Mouse (Mus musculus) ES-E14 (cell line): ENCODE measurements at regions not wholly inside any gene's neighbourhood (a gene's known extent, or its start where the extent isn't known, plus 50 kb on each side); places are given as distances from the start of the nearest gene placed in this dataset.

Experiments
- DNase-seq: peaks from one replicate; pipeline ENCODE4 v3.0.0-alpha.2; 2013; ENCODE audit warnings: low read depth, low spot score
- H3K27ac ChIP-seq: 2 replicates; pipeline ENCODE4 v1.5.1; 2012; ENCODE audit warnings: low read depth, mild to moderate bottlenecking, low read length, moderate library complexity, mixed read lengths; ENCODE audit not compliant: poor library complexity, insufficient read depth, severe bottlenecking
- H3K36me3 ChIP-seq: 2 replicates; pipeline ENCODE4 v1.6.1; 2012; ENCODE audit warnings: mild to moderate bottlenecking, low read length, moderate library complexity, mixed read lengths; ENCODE audit not compliant: control insufficient read depth, poor library complexity, insufficient read depth, severe bottlenecking
- H3K4me1 ChIP-seq, 2 experiments: fragments of 150-350 bp in 1 of 2; sonication (generic) in 1 of 2; 2 replicates each; pipeline ENCODE4 v1.6.1; 2012; ENCODE audit warnings: low read length in 2 of 2, mild to moderate bottlenecking in 1 of 2, mixed read lengths in 1 of 2; ENCODE audit not compliant: control insufficient read depth in 2 of 2, insufficient read depth in 2 of 2, poor library complexity in 1 of 2
- H3K4me3 ChIP-seq, 2 experiments: fragments of 150-350 bp in 1 of 2; sonication (generic) in 1 of 2; 2 replicates each; pipeline ENCODE4 v1.5.1; 2012; ENCODE audit warnings: low read length in 2 of 2, low read depth in 1 of 2, mild to moderate bottlenecking in 1 of 2, mixed read lengths in 1 of 2; ENCODE audit not compliant: insufficient read depth in 1 of 2, poor library complexity in 1 of 2, severe bottlenecking in 1 of 2
- H3K9ac ChIP-seq: 2 replicates; pipeline ENCODE4 v1.6.1; 2012; ENCODE audit warnings: low read depth, mild to moderate bottlenecking, low read length, mixed read lengths; ENCODE audit not compliant: poor library complexity, insufficient read depth, severe bottlenecking
- H3K9me3 ChIP-seq: fragments of 150-350 bp; sonication (generic); 2 replicates; pipeline ENCODE4 v1.6.1; 2012; ENCODE audit warnings: low read depth, mild to moderate bottlenecking, low read length; ENCODE audit not compliant: control insufficient read depth, insufficient read depth
- CHD2 ChIP-seq: IDR thresholded peaks from 2 replicates; pipeline ENCODE4 v1.6.1; 2014; ENCODE audit warnings: mild to moderate bottlenecking, low read depth, low read length, inconsistent platforms
- HCFC1 ChIP-seq: IDR thresholded peaks from 2 replicates; pipeline ENCODE4 v1.6.1; 2012; ENCODE audit warnings: low read length, inconsistent platforms, borderline replicate concordance; ENCODE audit not compliant: insufficient read depth
- MAFK ChIP-seq: IDR thresholded peaks from 2 replicates; pipeline ENCODE4 v1.6.1; 2014; ENCODE audit warnings: mild to moderate bottlenecking, low read depth, low read length, inconsistent platforms; ENCODE audit not compliant: insufficient read depth
- ZC3H11A ChIP-seq: IDR thresholded peaks from 2 replicates; pipeline ENCODE4 v1.6.1; 2012; ENCODE audit warnings: low read depth, mild to moderate bottlenecking, inconsistent platforms, low read length, borderline replicate concordance
- ZNF384 ChIP-seq: IDR thresholded peaks from 2 replicates; pipeline ENCODE4 v1.6.1; 2012; ENCODE audit warnings: low read depth, low read length, inconsistent platforms
- in situ Hi-C, 2 experiments: fragments of 600-800 bp; cut with MboI; formaldehyde crosslinking; loops; one replicate each; pipeline ENCODE4 v1.15.1; 2025; ENCODE audit warnings: low sequenced_read_pairs in 2 of 2, inconsistent platforms in 1 of 2; ENCODE audit not compliant: unreplicated experiment in 2 of 2

DNA sequence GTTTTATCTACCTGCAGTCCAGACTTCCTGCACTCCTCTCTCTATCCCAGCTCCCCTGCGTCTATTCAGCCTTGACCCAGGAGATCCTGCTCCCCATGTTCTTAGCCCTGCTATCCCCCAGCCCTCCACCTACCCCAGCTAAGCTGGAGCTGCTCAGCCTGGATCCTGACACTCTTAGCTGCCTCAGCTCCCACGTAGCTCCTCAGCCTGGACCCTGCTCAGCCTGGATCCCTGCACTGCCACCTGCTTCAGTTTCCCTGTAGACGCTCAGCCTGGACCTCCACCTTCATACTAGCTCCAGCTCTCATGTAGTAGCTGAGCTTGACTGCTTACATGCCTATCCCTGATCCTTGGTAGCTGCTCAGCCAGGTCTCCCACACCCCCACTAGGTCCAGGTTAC lies 151.5 kb downstream of the Tmem121 start:
- no peak overlapping the region for H3K27ac ChIP-seq
- H3K9me3 ChIP-seq = no peaks in the 10 kb centered on the region
- DNase-seq = no peak
- in situ Hi-C loops = no loop called here
- no peaks in the 10 kb centered on the region for H3K36me3 ChIP-seq
- no peak overlapping the region for H3K9ac ChIP-seq
- H3K4me1 ChIP-seq = peaks cover 0 to 2% of the 10 kb centered on the region in 2 experiments; a peak in 1 of 4 replicates
- no peak overlapping the region for H3K4me3 ChIP-seq
- TF ChIP-seq CHD2 (no peak), ZC3H11A (no peak), ZNF384 (no peak), MAFK (no peak), HCFC1 (no peak)

DNA sequence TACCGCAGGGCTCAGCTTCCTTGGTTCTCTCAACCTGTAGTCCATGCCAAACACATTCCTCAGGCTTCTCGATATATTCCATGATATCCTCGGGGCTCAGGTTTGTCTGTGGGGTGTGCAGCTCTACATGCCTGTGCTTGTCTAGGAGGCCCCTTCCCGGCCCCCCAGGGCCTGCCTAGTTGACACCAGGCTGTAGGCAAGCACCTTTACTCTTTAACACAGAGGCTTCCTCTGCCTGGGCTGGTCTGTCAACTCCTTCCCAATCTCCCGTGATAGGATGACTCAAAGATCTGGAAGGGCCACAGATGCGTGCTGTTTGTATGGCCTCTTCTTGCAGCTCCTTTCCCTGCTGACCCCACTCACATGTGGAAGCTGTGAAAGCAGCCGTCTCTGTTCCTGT lies 150.4 kb upstream of the Adam6b start:
- TF ChIP-seq ZNF384 (no peak), MAFK (no peak), CHD2 (no peak), HCFC1 (no peak), ZC3H11A (no peak)
- H3K9me3 ChIP-seq = no peaks in the 10 kb centered on the region
- H3K27ac ChIP-seq = no peak overlapping the region
- no peak for DNase-seq
- no peak overlapping the region for H3K4me3 ChIP-seq
- no peak overlapping the region for H3K9ac ChIP-seq
- no peaks in the 10 kb centered on the region for H3K36me3 ChIP-seq
- H3K4me1 ChIP-seq = peaks cover 0 to 2% of the 10 kb centered on the region in 2 experiments; a peak in 1 of 4 replicates
- in situ Hi-C loops = no loop called here

DNA sequence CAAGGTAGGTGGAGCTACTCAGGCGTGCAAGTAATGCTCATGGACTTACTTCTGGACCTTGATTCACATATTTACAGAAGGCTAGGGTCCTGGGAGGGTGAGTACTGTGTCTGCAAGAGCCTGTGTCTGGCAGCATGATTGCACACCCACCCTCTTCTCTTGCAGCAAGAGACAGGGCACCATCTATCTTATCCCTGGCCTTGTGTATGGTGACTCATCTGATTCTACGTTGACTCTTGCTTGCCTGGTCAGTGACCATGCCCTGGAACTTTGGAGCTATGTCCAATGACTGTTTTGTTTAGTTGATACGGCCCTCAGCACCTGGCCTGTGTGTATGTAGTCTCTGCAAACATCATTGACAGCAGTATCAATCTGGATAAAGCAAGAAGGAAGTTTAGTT lies 148.3 kb upstream of the Adam6b start:
- in situ Hi-C loops = no loop called here
- Histone ChIP-seq H3K9ac (no peak overlapping the region), H3K4me3 (no peak overlapping the region), H3K4me1 (peaks cover 0 to 2% of the 10 kb centered on the region in 2 experiments; a peak in 1 of 4 replicates), H3K9me3 (no peaks in the 10 kb centered on the region), H3K36me3 (no peaks in the 10 kb centered on the region), H3K27ac (no peak overlapping the region)
- TF ChIP-seq CHD2 (no peak), ZNF384 (no peak), MAFK (no peak), HCFC1 (no peak)
- DNase-seq = no peak

DNA sequence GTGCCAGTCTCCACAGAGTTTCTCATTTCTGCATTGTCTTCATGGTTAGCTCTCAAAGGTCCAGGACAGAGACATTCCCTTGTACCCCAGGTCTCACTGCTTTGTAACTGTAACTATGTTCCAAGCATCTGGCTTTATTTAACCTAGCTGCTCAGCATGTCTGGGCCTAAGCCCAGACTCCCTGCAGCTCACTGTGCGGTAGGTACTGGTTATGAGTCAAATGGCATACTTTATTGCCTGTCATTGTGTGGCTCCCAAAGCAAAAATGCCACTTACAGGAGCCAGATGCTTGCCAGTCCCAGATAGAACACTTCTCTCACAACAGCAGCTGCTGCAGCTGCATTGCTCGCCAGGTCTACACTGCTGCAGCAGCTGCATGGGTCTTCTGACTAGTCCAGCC lies 134.2 kb upstream of the Adam6b start:
- in situ Hi-C loops = no loop called here
- H3K4me1 ChIP-seq = no peaks in the 10 kb centered on the region
- TF ChIP-seq ZC3H11A (no peak), ZNF384 (no peak), MAFK (no peak), CHD2 (no peak), HCFC1 (no peak)
- H3K36me3 ChIP-seq = no peaks in the 10 kb centered on the region
- H3K9me3 ChIP-seq = no peaks in the 10 kb centered on the region
- H3K4me3 ChIP-seq = no peak overlapping the region
- no peak overlapping the region for H3K9ac ChIP-seq
- H3K27ac ChIP-seq = no peak overlapping the region
- no peak for DNase-seq

DNA sequence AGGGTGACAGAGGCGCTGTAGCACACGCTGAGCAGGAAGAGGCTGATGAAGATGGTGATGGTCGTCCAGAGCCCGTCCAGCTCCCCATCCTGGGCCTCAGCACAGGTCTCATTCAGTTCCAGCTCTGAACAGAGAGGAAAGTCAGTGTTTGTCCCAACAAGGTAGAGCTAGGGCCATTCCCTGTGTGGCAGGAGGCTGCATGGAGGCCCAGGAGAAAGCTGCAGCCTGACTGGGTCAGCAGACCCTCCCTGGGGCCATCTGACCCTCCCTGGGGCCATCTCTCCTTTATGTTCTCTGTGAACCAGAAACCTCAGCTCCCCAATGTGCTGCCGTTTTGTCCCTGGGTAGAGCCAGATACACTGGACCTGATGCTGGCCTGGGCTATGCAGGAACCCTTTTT lies 131.2 kb upstream of the Adam6b start:
- TF ChIP-seq ZNF384 = no peak
- TF ChIP-seq HCFC1 = no peak
- no peak for TF ChIP-seq MAFK
- no peak for TF ChIP-seq ZC3H11A
- TF ChIP-seq CHD2 = no peak
- DNase-seq = no peak
- no peaks in the 10 kb centered on the region for H3K4me1 ChIP-seq
- no peak overlapping the region for H3K9ac ChIP-seq
- H3K4me3 ChIP-seq = no peak overlapping the region
- H3K27ac ChIP-seq = no peak overlapping the region
- H3K9me3 ChIP-seq = no peaks in the 10 kb centered on the region
- H3K36me3 ChIP-seq = no peaks in the 10 kb centered on the region
- in situ Hi-C loops = no loop called here
